Mouse (Mus musculus): ENCODE measurements around the gene Tnni2. TPM values are rescaled to one million over a fixed set of nuclear protein-coding genes. Genes with fewer than 3 reads are reported as not detected.

Tnni2 gene
- polyA plus RNA-seq, 1 experiment from 2014 or later: 41.4 TPM

- H3K9me3 ChIP-seq (replicated peaks; ENCODE audit: control insufficient read depth, low read length): no peaks in the 10 kb centered on the region
- no peak overlapping the region for H3K9ac ChIP-seq (ENCODE audit: low read depth, low read length)
- H3K27ac ChIP-seq (ENCODE audit: low read length): no peak overlapping the region
- no peaks in the 10 kb centered on the region for H3K4me1 ChIP-seq (ENCODE audit: control insufficient read depth, low read depth, low read length)
- no peaks in the 10 kb centered on the region for H3K27me3 ChIP-seq (ENCODE audit: control insufficient read depth, insufficient read depth, low read depth, low read length)
- ATAC-seq (ENCODE audit: low read depth): no peak
- 55% methylated on average over 4 of the region's 4 CpGs for WGBS (ENCODE audit: insufficient replicate concordance)
- H3K4me3 ChIP-seq (ENCODE audit: low read depth, low read length): no peak overlapping the region
- no peak overlapping the region for H3K4me2 ChIP-seq (ENCODE audit: low read depth, low read length)
- H3K36me3 ChIP-seq (ENCODE audit: control insufficient read depth, insufficient read depth): no peaks in the 10 kb centered on the region
Observed at GRCm38 (mm10) chr7:142472936-142473335, 31.3 kb downstream of the Tnni2 start.

- Histone ChIP-seq H3K27ac (ENCODE audit: low read length) (no peak overlapping the region), H3K4me2 (ENCODE audit: low read depth, low read length) (no peak overlapping the region), H3K4me1 (ENCODE audit: control insufficient read depth, low read depth, low read length) (no peaks in the 10 kb centered on the region), H3K27me3 (ENCODE audit: control insufficient read depth, insufficient read depth, low read depth, low read length) (no peaks in the 10 kb centered on the region), H3K4me3 (ENCODE audit: low read depth, low read length) (no peak overlapping the region), H3K9ac (ENCODE audit: low read depth, low read length) (no peak overlapping the region), H3K9me3 (replicated peaks; ENCODE audit: control insufficient read depth, low read length) (no peaks in the 10 kb centered on the region), H3K36me3 (ENCODE audit: control insufficient read depth, insufficient read depth) (no peaks in the 10 kb centered on the region)
- 46% methylated on average over 2 of the region's 2 CpGs for WGBS (ENCODE audit: insufficient replicate concordance)
- ATAC-seq (ENCODE audit: low read depth): no peak
Observed at GRCm38 (mm10) chr7:142473476-142473875, 31.9 kb downstream of the Tnni2 start.

- no peak for ATAC-seq (ENCODE audit: low read depth)
- Histone ChIP-seq H3K9me3 (replicated peaks; ENCODE audit: control insufficient read depth, low read length) (no peaks in the 10 kb centered on the region), H3K4me1 (ENCODE audit: control insufficient read depth, low read depth, low read length) (no peaks in the 10 kb centered on the region), H3K4me3 (ENCODE audit: low read depth, low read length) (no peak overlapping the region), H3K27me3 (ENCODE audit: control insufficient read depth, insufficient read depth, low read depth, low read length) (no peaks in the 10 kb centered on the region), H3K4me2 (ENCODE audit: low read depth, low read length) (no peak overlapping the region), H3K27ac (ENCODE audit: low read length) (no peak overlapping the region), H3K36me3 (ENCODE audit: control insufficient read depth, insufficient read depth) (no peaks in the 10 kb centered on the region), H3K9ac (ENCODE audit: low read depth, low read length) (no peak overlapping the region)
- WGBS (ENCODE audit: insufficient replicate concordance): 73% methylated on average over 14 of the region's 14 CpGs
Observed at GRCm38 (mm10) chr7:142474799-142475198, 33.2 kb downstream of the Tnni2 start.

- no peak overlapping the region for H3K4me3 ChIP-seq (ENCODE audit: low read depth, low read length)
- 56% methylated on average over 7 of the region's 7 CpGs for WGBS (ENCODE audit: insufficient replicate concordance)
- H3K9me3 ChIP-seq (replicated peaks; ENCODE audit: control insufficient read depth, low read length): no peaks in the 10 kb centered on the region
- no peaks in the 10 kb centered on the region for H3K36me3 ChIP-seq (ENCODE audit: control insufficient read depth, insufficient read depth)
- no peak overlapping the region for H3K27ac ChIP-seq (ENCODE audit: low read length)
- H3K9ac ChIP-seq (ENCODE audit: low read depth, low read length): no peak overlapping the region
- ATAC-seq (ENCODE audit: low read depth): no peak
- H3K27me3 ChIP-seq (ENCODE audit: control insufficient read depth, insufficient read depth, low read depth, low read length): no peaks in the 10 kb centered on the region
- no peaks in the 10 kb centered on the region for H3K4me1 ChIP-seq (ENCODE audit: control insufficient read depth, low read depth, low read length)
- H3K4me2 ChIP-seq (ENCODE audit: low read depth, low read length): no peak overlapping the region
Observed at GRCm38 (mm10) chr7:142475641-142476040, 34.0 kb downstream of the Tnni2 start.

- Histone ChIP-seq H3K9ac (ENCODE audit: low read depth, low read length) (no peak overlapping the region), H3K27ac (ENCODE audit: low read length) (no peak overlapping the region), H3K4me2 (ENCODE audit: low read depth, low read length) (no peak overlapping the region), H3K9me3 (replicated peaks; ENCODE audit: control insufficient read depth, low read length) (no peaks in the 10 kb centered on the region), H3K36me3 (ENCODE audit: control insufficient read depth, insufficient read depth) (no peaks in the 10 kb centered on the region), H3K4me3 (ENCODE audit: low read depth, low read length) (no peak overlapping the region), H3K27me3 (ENCODE audit: control insufficient read depth, insufficient read depth, low read depth, low read length) (no peaks in the 10 kb centered on the region), H3K4me1 (ENCODE audit: control insufficient read depth, low read depth, low read length) (no peaks in the 10 kb centered on the region)
- WGBS (ENCODE audit: insufficient replicate concordance): 66% methylated on average over 5 of the region's 5 CpGs
- no peak for ATAC-seq (ENCODE audit: low read depth)
Observed at GRCm38 (mm10) chr7:142476271-142476670, 34.7 kb downstream of the Tnni2 start.

GRCm38 (mm10) chr7:142476795-142477452 is 35.3 kb downstream of the Tnni2 start:
- no peaks in the 10 kb centered on the region for H3K9me3 ChIP-seq (replicated peaks; ENCODE audit: control insufficient read depth, low read length)
- H3K9ac ChIP-seq (ENCODE audit: low read depth, low read length): no peak overlapping the region
- no peak for ATAC-seq (ENCODE audit: low read depth)
- H3K27me3 ChIP-seq (ENCODE audit: control insufficient read depth, insufficient read depth, low read depth, low read length): no peaks in the 10 kb centered on the region
- no peaks in the 10 kb centered on the region for H3K36me3 ChIP-seq (ENCODE audit: control insufficient read depth, insufficient read depth)
- no peak overlapping the region for H3K4me3 ChIP-seq (ENCODE audit: low read depth, low read length)
- peaks cover 4% of the 10 kb centered on the region for H3K4me1 ChIP-seq (ENCODE audit: control insufficient read depth, low read depth, low read length)
- WGBS (ENCODE audit: insufficient replicate concordance): 73% methylated on average over 13 of the region's 13 CpGs
- no peak overlapping the region for H3K27ac ChIP-seq (ENCODE audit: low read length)
- H3K4me2 ChIP-seq (ENCODE audit: low read depth, low read length): no peak overlapping the region

- no peak overlapping the region for H3K27ac ChIP-seq (ENCODE audit: low read length)
- H3K27me3 ChIP-seq (ENCODE audit: control insufficient read depth, insufficient read depth, low read depth, low read length): no peaks in the 10 kb centered on the region
- peaks cover 4% of the 10 kb centered on the region for H3K4me1 ChIP-seq (ENCODE audit: control insufficient read depth, low read depth, low read length)
- no peak overlapping the region for H3K9ac ChIP-seq (ENCODE audit: low read depth, low read length)
- WGBS (ENCODE audit: insufficient replicate concordance): 59% methylated on average over 6 of the region's 6 CpGs
- H3K36me3 ChIP-seq (ENCODE audit: control insufficient read depth, insufficient read depth): no peaks in the 10 kb centered on the region
- no peak for ATAC-seq (ENCODE audit: low read depth)
- H3K4me3 ChIP-seq (ENCODE audit: low read depth, low read length): no peak overlapping the region
- H3K9me3 ChIP-seq (replicated peaks; ENCODE audit: control insufficient read depth, low read length): no peaks in the 10 kb centered on the region
- no peak overlapping the region for H3K4me2 ChIP-seq (ENCODE audit: low read depth, low read length)
Observed at GRCm38 (mm10) chr7:142478001-142478400, 36.4 kb downstream of the Tnni2 start.

- Histone ChIP-seq H3K4me1 (ENCODE audit: control insufficient read depth, low read depth, low read length) (peaks cover 4% of the 10 kb centered on the region), H3K9ac (ENCODE audit: low read depth, low read length) (no peak overlapping the region), H3K36me3 (ENCODE audit: control insufficient read depth, insufficient read depth) (no peaks in the 10 kb centered on the region), H3K27me3 (ENCODE audit: control insufficient read depth, insufficient read depth, low read depth, low read length) (no peaks in the 10 kb centered on the region), H3K4me2 (ENCODE audit: low read depth, low read length) (no peak overlapping the region), H3K27ac (ENCODE audit: low read length) (no peak overlapping the region), H3K9me3 (replicated peaks; ENCODE audit: control insufficient read depth, low read length) (no peaks in the 10 kb centered on the region), H3K4me3 (ENCODE audit: low read depth, low read length) (no peak overlapping the region)
- WGBS (ENCODE audit: insufficient replicate concordance): 54% methylated on average over 2 of the region's 2 CpGs
- no peak for ATAC-seq (ENCODE audit: low read depth)
Observed at GRCm38 (mm10) chr7:142478574-142478973, 37.0 kb downstream of the Tnni2 start.

GRCm38 (mm10) chr7:142479307-142479706 is 37.7 kb downstream of the Tnni2 start:
- no peaks in the 10 kb centered on the region for H3K36me3 ChIP-seq (ENCODE audit: control insufficient read depth, insufficient read depth)
- peaks cover 4% of the 10 kb centered on the region for H3K4me1 ChIP-seq (ENCODE audit: control insufficient read depth, low read depth, low read length)
- no peak for ATAC-seq (ENCODE audit: low read depth)
- no peak overlapping the region for H3K27ac ChIP-seq (ENCODE audit: low read length)
- H3K9ac ChIP-seq (ENCODE audit: low read depth, low read length): no peak overlapping the region
- no peak overlapping the region for H3K4me2 ChIP-seq (ENCODE audit: low read depth, low read length)
- H3K9me3 ChIP-seq (replicated peaks; ENCODE audit: control insufficient read depth, low read length): no peaks in the 10 kb centered on the region
- no peak overlapping the region for H3K4me3 ChIP-seq (ENCODE audit: low read depth, low read length)
- no peaks in the 10 kb centered on the region for H3K27me3 ChIP-seq (ENCODE audit: control insufficient read depth, insufficient read depth, low read depth, low read length)

Measured in liver, embryonic 16.5 days (tissue).